Mouse (Mus musculus) MEL (cell line): ENCODE results near the gene Trpm1.

Experiments used
- CTCF ChIP-seq, 3 experiments: IDR thresholded peaks in 2 of 3; conservative IDR thresholded peaks in 1 of 3; 2 replicates each; pipeline ENCODE4 v1.5.1; 2011 to 2012; ENCODE audit warnings: low read length in 3 of 3, low read depth in 2 of 3, mild to moderate bottlenecking in 2 of 3, improper control_type of control experiment in 1 of 3, inconsistent platforms in 1 of 3, mixed read lengths in 1 of 3, moderate library complexity in 1 of 3; ENCODE audit not compliant: control insufficient read depth in 1 of 3, insufficient read depth in 1 of 3, poor library complexity in 1 of 3, severe bottlenecking in 1 of 3
- EP300 ChIP-seq, 2 experiments: IDR thresholded peaks; 2 replicates each; pipeline ENCODE4 v1.6.1; 2011; ENCODE audit warnings: improper control_type of control experiment in 2 of 2, low read length in 2 of 2, low read depth in 1 of 2, mild to moderate bottlenecking in 1 of 2
- MAFK ChIP-seq: IDR thresholded peaks from 2 replicates; pipeline ENCODE4 v1.6.1; 2011; ENCODE audit warnings: low read depth, mild to moderate bottlenecking, low read length, improper control_type of control experiment, borderline replicate concordance
- NRF1 ChIP-seq: IDR thresholded peaks from 2 replicates; pipeline ENCODE4 v1.6.1; 2014; ENCODE audit warnings: low read depth, mild to moderate bottlenecking, inconsistent platforms, low read length, improper control_type of control experiment, moderate library complexity; ENCODE audit not compliant: poor library complexity, insufficient read depth, severe bottlenecking
- POLR2A ChIP-seq, 2 experiments: IDR thresholded peaks; 2 replicates each; pipeline ENCODE4 v1.6.1; 2011 to 2012; ENCODE audit warnings: low read length in 2 of 2, mild to moderate bottlenecking in 2 of 2, control low read depth in 1 of 2, improper control_type of control experiment in 1 of 2, low read depth in 1 of 2, moderate library complexity in 1 of 2; ENCODE audit not compliant: control insufficient read depth in 1 of 2, insufficient read depth in 1 of 2, poor library complexity in 1 of 2
- POLR2AphosphoS2 ChIP-seq: IDR thresholded peaks from 2 replicates; pipeline ENCODE4 v1.6.1; 2011; ENCODE audit warnings: low read length, improper control_type of control experiment
- RCOR1 ChIP-seq: IDR thresholded peaks from 2 replicates; pipeline ENCODE4 v1.6.1; 2012; ENCODE audit warnings: low read depth, mild to moderate bottlenecking, inconsistent platforms, low read length, improper control_type of control experiment
- SMC3 ChIP-seq: IDR thresholded peaks from 2 replicates; pipeline ENCODE4 v1.6.1; 2011; ENCODE audit warnings: low read depth, low read length, improper control_type of control experiment
- TAL1 ChIP-seq: IDR thresholded peaks from 2 replicates; pipeline ENCODE4 v1.6.1; 2012; ENCODE audit warnings: mild to moderate bottlenecking, inconsistent platforms, low read length, moderate library complexity, mixed read lengths
- TBP ChIP-seq: IDR thresholded peaks from 2 replicates; pipeline ENCODE4 v1.8.0; 2011; ENCODE audit warnings: low read depth, low read length, improper control_type of control experiment
- USF2 ChIP-seq, 2 experiments: IDR thresholded peaks; 2 replicates each; pipeline ENCODE4 v1.6.1; 2011 to 2012; ENCODE audit warnings: improper control_type of control experiment in 2 of 2, low read length in 2 of 2, borderline replicate concordance in 1 of 2, inconsistent platforms in 1 of 2, low read depth in 1 of 2, mild to moderate bottlenecking in 1 of 2; ENCODE audit not compliant: insufficient read depth in 1 of 2
- ZC3H11A ChIP-seq: IDR thresholded peaks from 2 replicates; pipeline ENCODE4 v1.6.1; 2012; ENCODE audit warnings: low read depth, mild to moderate bottlenecking, inconsistent platforms, low read length, improper control_type of control experiment
- ZMIZ1 ChIP-seq: IDR thresholded peaks from 2 replicates; pipeline ENCODE4 v1.6.1; 2012; ENCODE audit warnings: low read depth, mild to moderate bottlenecking, inconsistent platforms, low read length, improper control_type of control experiment, moderate library complexity

- no peak for TF ChIP-seq ZMIZ1
- TF ChIP-seq TAL1: no peak
- no peak for TF ChIP-seq CTCF (IDR thresholded peaks at IDR 0.05 in 2 of 3, conservative IDR thresholded peaks at IDR 0.05 in 1 of 3; ENCODE audit: control insufficient read depth in 1 of 3, insufficient read depth in 1 of 3, low read depth in 2 of 3, low read length in 3 of 3, poor library complexity in 1 of 3, severe bottlenecking in 1 of 3)
- TF ChIP-seq USF2 (IDR thresholded peaks at IDR 0.05; ENCODE audit: borderline replicate concordance in 1 of 2, insufficient read depth in 1 of 2, low read depth in 1 of 2, low read length in 2 of 2): no peak
- TF ChIP-seq POLR2A (IDR thresholded peaks at IDR 0.05; ENCODE audit: control insufficient read depth in 1 of 2, insufficient read depth in 1 of 2, low read depth in 1 of 2, low read length in 2 of 2, poor library complexity in 1 of 2): no peak
- no peak for TF ChIP-seq POLR2AphosphoS2
- no peak for TF ChIP-seq TBP
- TF ChIP-seq ZC3H11A: no peak
- TF ChIP-seq EP300 (IDR thresholded peaks at IDR 0.05; ENCODE audit: low read depth in 1 of 2, low read length in 2 of 2): no peak
- TF ChIP-seq SMC3: no peak
- TF ChIP-seq NRF1: no peak
- TF ChIP-seq RCOR1: no peak
- TF ChIP-seq MAFK: no peak
Measured at GRCm38 (mm10) chr7:64212870-64213269, 59.2 kb downstream of the Trpm1 start.
